Mouse (Mus musculus) MEL (cell line): ENCODE measurements around the gene Xpnpep2. TPM values are rescaled to one million over a fixed set of nuclear protein-coding genes. Genes with fewer than 3 reads are reported as not detected.

Experiments used
- DNase-seq: peaks from one replicate; pipeline ENCODE4 v3.0.0; 2011; ENCODE audit warnings: low read depth, low spot score
- H3K27ac ChIP-seq: 2 replicates; pipeline ENCODE4 v1.5.1; 2012; ENCODE audit warnings: low read depth, mild to moderate bottlenecking, control low read depth, low read length, moderate library complexity; ENCODE audit not compliant: control insufficient read depth
- H3K27me3 ChIP-seq, 2 experiments: fragments of 150-350 bp in 1 of 2; sonication (generic) in 1 of 2; 2 replicates each; pipeline ENCODE4 v1.6.1; 2012; ENCODE audit warnings: low read length in 2 of 2, mild to moderate bottlenecking in 2 of 2, improper control_type of control experiment in 1 of 2, moderate library complexity in 1 of 2; ENCODE audit not compliant: insufficient read depth in 2 of 2, control insufficient read depth in 1 of 2
- H3K36me3 ChIP-seq, 2 experiments: 2 replicates each; pipeline ENCODE4 v1.6.1; 2012 to 2014; ENCODE audit warnings: low read length in 2 of 2, improper control_type of control experiment in 1 of 2, inconsistent platforms in 1 of 2, mild to moderate bottlenecking in 1 of 2; ENCODE audit not compliant: insufficient read depth in 2 of 2, control insufficient read depth in 1 of 2
- H3K4me1 ChIP-seq, 2 experiments: fragments of 150-350 bp in 1 of 2; sonication (generic) in 1 of 2; 2 replicates each; pipeline ENCODE4 v1.6.1; 2012; ENCODE audit warnings: low read length in 2 of 2, improper control_type of control experiment in 1 of 2, mild to moderate bottlenecking in 1 of 2; ENCODE audit not compliant: insufficient read depth in 2 of 2, control insufficient read depth in 1 of 2
- H3K4me3 ChIP-seq, 2 experiments: fragments of 150-350 bp in 1 of 2; sonication (generic) in 1 of 2; 2 replicates each; pipeline ENCODE4 v1.5.1; 2012; ENCODE audit warnings: low read depth in 2 of 2, low read length in 2 of 2, mild to moderate bottlenecking in 2 of 2, moderate library complexity in 2 of 2, control low read depth in 1 of 2, improper control_type of control experiment in 1 of 2; ENCODE audit not compliant: control insufficient read depth in 1 of 2, insufficient read depth in 1 of 2
- H3K79me2 ChIP-seq: 2 replicates; pipeline ENCODE4 v1.6.1; 2012; ENCODE audit warnings: mild to moderate bottlenecking, low read length, moderate library complexity; ENCODE audit not compliant: control insufficient read depth, poor library complexity, insufficient read depth
- H3K9ac ChIP-seq: 2 replicates; pipeline ENCODE4 v1.6.1; 2012; ENCODE audit warnings: low read depth, mild to moderate bottlenecking, control low read depth, low read length, moderate library complexity; ENCODE audit not compliant: control insufficient read depth, poor library complexity, severe bottlenecking
- H3K9me3 ChIP-seq: fragments of 150-350 bp; sonication (generic); replicated peaks from 2 replicates; pipeline ENCODE4 v1.6.1; 2012; ENCODE audit warnings: mild to moderate bottlenecking, low read length, improper control_type of control experiment, moderate library complexity; ENCODE audit not compliant: insufficient read depth
- CHD1 ChIP-seq: IDR thresholded peaks from 2 replicates; pipeline ENCODE4 v1.6.1; 2012; ENCODE audit warnings: low read depth, mild to moderate bottlenecking, inconsistent platforms, low read length, improper control_type of control experiment
- CHD2 ChIP-seq: IDR thresholded peaks from 2 replicates; pipeline ENCODE4 v1.6.1; 2011; ENCODE audit warnings: low read length, improper control_type of control experiment
- CTCF ChIP-seq, 3 experiments: IDR thresholded peaks in 2 of 3; conservative IDR thresholded peaks in 1 of 3; 2 replicates each; pipeline ENCODE4 v1.5.1; 2011 to 2012; ENCODE audit warnings: low read length in 3 of 3, low read depth in 2 of 3, mild to moderate bottlenecking in 2 of 3, improper control_type of control experiment in 1 of 3, inconsistent platforms in 1 of 3, mixed read lengths in 1 of 3, moderate library complexity in 1 of 3; ENCODE audit not compliant: control insufficient read depth in 1 of 3, insufficient read depth in 1 of 3, poor library complexity in 1 of 3, severe bottlenecking in 1 of 3
- E2F4 ChIP-seq: IDR thresholded peaks from 2 replicates; pipeline ENCODE4 v1.6.1; 2011; ENCODE audit warnings: low read depth, low read length, improper control_type of control experiment, borderline replicate concordance
- ELF1 ChIP-seq: IDR thresholded peaks from 2 replicates; pipeline ENCODE4 v1.6.1; 2014; ENCODE audit warnings: low read depth, mild to moderate bottlenecking, inconsistent platforms, low read length, improper control_type of control experiment, moderate library complexity
- EP300 ChIP-seq, 2 experiments: IDR thresholded peaks; 2 replicates each; pipeline ENCODE4 v1.6.1; 2011; ENCODE audit warnings: improper control_type of control experiment in 2 of 2, low read length in 2 of 2, low read depth in 1 of 2, mild to moderate bottlenecking in 1 of 2
- GABPA ChIP-seq: IDR thresholded peaks from 2 replicates; pipeline ENCODE4 v1.6.1; 2012; ENCODE audit warnings: low read depth, mild to moderate bottlenecking, inconsistent platforms, low read length, improper control_type of control experiment, moderate library complexity
- GATA1 ChIP-seq: IDR thresholded peaks from 2 replicates; pipeline ENCODE4 v1.6.1; 2011; ENCODE audit warnings: low read depth, low read length, improper control_type of control experiment
- JUND ChIP-seq: IDR thresholded peaks from 2 replicates; pipeline ENCODE4 v1.6.1; 2011; ENCODE audit warnings: low read depth, mild to moderate bottlenecking, improper control_type of control experiment, low read length
- KAT2A ChIP-seq: conservative IDR thresholded peaks from 2 replicates; pipeline ENCODE4 v1.6.1; 2012; ENCODE audit warnings: low read depth, low read length, improper control_type of control experiment, inconsistent platforms
- MAZ ChIP-seq: IDR thresholded peaks from 2 replicates; pipeline ENCODE4 v1.6.1; 2012; ENCODE audit warnings: low read depth, mild to moderate bottlenecking, inconsistent platforms, low read length, improper control_type of control experiment
- MEF2A ChIP-seq: IDR thresholded peaks from 2 replicates; pipeline ENCODE4 v1.6.1; 2014; ENCODE audit warnings: low read depth, mild to moderate bottlenecking, inconsistent platforms, low read length, improper control_type of control experiment; ENCODE audit not compliant: poor library complexity, insufficient replicate concordance, severe bottlenecking; ENCODE audit errors: extremely low read depth
- MXI1 ChIP-seq: IDR thresholded peaks from 2 replicates; pipeline ENCODE4 v1.6.1; 2011; ENCODE audit warnings: mild to moderate bottlenecking, low read depth, low read length, improper control_type of control experiment
- NRF1 ChIP-seq: IDR thresholded peaks from 2 replicates; pipeline ENCODE4 v1.6.1; 2014; ENCODE audit warnings: low read depth, mild to moderate bottlenecking, inconsistent platforms, low read length, improper control_type of control experiment, moderate library complexity; ENCODE audit not compliant: poor library complexity, insufficient read depth, severe bottlenecking
- RAD21 ChIP-seq: IDR thresholded peaks from 2 replicates; pipeline ENCODE4 v1.6.1; 2011; ENCODE audit warnings: mild to moderate bottlenecking, low read depth, low read length, improper control_type of control experiment
- RCOR1 ChIP-seq: IDR thresholded peaks from 2 replicates; pipeline ENCODE4 v1.6.1; 2012; ENCODE audit warnings: low read depth, mild to moderate bottlenecking, inconsistent platforms, low read length, improper control_type of control experiment
- SIN3A ChIP-seq: IDR thresholded peaks from 2 replicates; pipeline ENCODE4 v1.6.1; 2012; ENCODE audit warnings: low read length, improper control_type of control experiment, inconsistent platforms
- SMC3 ChIP-seq: IDR thresholded peaks from 2 replicates; pipeline ENCODE4 v1.6.1; 2011; ENCODE audit warnings: low read depth, low read length, improper control_type of control experiment
- TCF12 ChIP-seq: IDR thresholded peaks from 2 replicates; pipeline ENCODE4 v1.6.1; 2014; ENCODE audit warnings: low read depth, mild to moderate bottlenecking, inconsistent platforms, low read length, improper control_type of control experiment, moderate library complexity
- UBTF ChIP-seq: IDR thresholded peaks from 2 replicates; pipeline ENCODE4 v1.6.1; 2012; ENCODE audit warnings: low read depth, mild to moderate bottlenecking, inconsistent platforms, low read length, improper control_type of control experiment, moderate library complexity, borderline replicate concordance; ENCODE audit not compliant: insufficient read depth
- USF1 ChIP-seq: IDR thresholded peaks from 2 replicates; pipeline ENCODE4 v1.6.1; 2014; ENCODE audit warnings: low read depth, mild to moderate bottlenecking, inconsistent platforms, low read length, improper control_type of control experiment, moderate library complexity
- ZC3H11A ChIP-seq: IDR thresholded peaks from 2 replicates; pipeline ENCODE4 v1.6.1; 2012; ENCODE audit warnings: low read depth, mild to moderate bottlenecking, inconsistent platforms, low read length, improper control_type of control experiment
- ZKSCAN1 ChIP-seq: IDR thresholded peaks from 2 replicates; pipeline ENCODE4 v1.6.1; 2012; ENCODE audit warnings: low read depth, mild to moderate bottlenecking, inconsistent platforms, low read length, improper control_type of control experiment, moderate library complexity
- polyA plus RNA-seq, 2 experiments: library from polyadenylated mRNA; stranded (reverse) in 1 of 2; unstranded in 1 of 2; fragments of >175 nt in 1 of 2; fragments of >200 nt in 1 of 2; gene quantifications; 2 replicates each; pipeline versions ENCODE4 v1.2.1 to v1.2.4; 2012; ENCODE audit warnings: low replicate concordance in 2 of 2, low read depth in 1 of 2; ENCODE audit not compliant: insufficient read length in 2 of 2, insufficient read depth in 1 of 2, missing spikeins in 1 of 2
- total RNA-seq: library from RNA; depleted of rRNA; stranded (reverse); fragments of 300-350 nt; gene quantifications from 2 replicates; pipeline ENCODE4 v1.2.3, GENCODE M21; 2012

The Xpnpep2 gene
- total and polyA plus RNA-seq, 3 experiments = 0.31 to 1.9 TPM; not detected in 1

- Histone ChIP-seq H3K79me2 (no peaks in the 10 kb centered on the region), H3K4me1 (peaks cover 6 to 17% of the 10 kb centered on the region in 2 experiments), H3K9me3 (no peaks in the 10 kb centered on the region), H3K27ac (peak overlapping the region; percentile 55), H3K4me3 (peak overlapping the region; percentile 51 to 55), H3K9ac (peak overlapping the region; percentile 37), H3K27me3 (no peaks in the 10 kb centered on the region), H3K36me3 (peaks cover 0 to 8% of the 10 kb centered on the region in 2 experiments; a peak in 2 of 4 replicates)
- peak; percentile 77 for DNase-seq
- TF ChIP-seq ZC3H11A = no peak
- TF ChIP-seq NRF1 = no peak
- TF ChIP-seq CTCF (IDR thresholded peaks at IDR 0.05 in 2 of 3, conservative IDR thresholded peaks at IDR 0.05 in 1 of 3; ENCODE audit: control insufficient read depth in 1 of 3, insufficient read depth in 1 of 3, low read depth in 2 of 3, low read length in 3 of 3, poor library complexity in 1 of 3, severe bottlenecking in 1 of 3) = peak; percentile 62 to 73 (median 64)
- TF ChIP-seq MEF2A = no peak
- no peak for TF ChIP-seq GABPA
- TF ChIP-seq TCF12 = peak; percentile 26; the same call in 1 of the 2 replicates
- no peak for TF ChIP-seq ZKSCAN1
- TF ChIP-seq E2F4 = no peak
- no peak for TF ChIP-seq MAZ
- TF ChIP-seq CHD2 = no peak
- no peak for TF ChIP-seq KAT2A
- peak; percentile 31; the same call in 1 of the 2 replicates for TF ChIP-seq MXI1
- TF ChIP-seq RAD21 = peak; percentile 48
- TF ChIP-seq ELF1 = no peak
- TF ChIP-seq SMC3 = peak; percentile 49
- no peak for TF ChIP-seq UBTF
- no peak for TF ChIP-seq USF1
- no peak for TF ChIP-seq CHD1
- peak; percentile 11; the same call in 1 of the 2 replicates for TF ChIP-seq RCOR1
- no peak for TF ChIP-seq JUND
- TF ChIP-seq GATA1 = peak; percentile 26
- TF ChIP-seq SIN3A = 0 out of 2 replicates have a peak, but pooled peaks have one; percentile 20
- TF ChIP-seq EP300 (IDR thresholded peaks at IDR 0.05; ENCODE audit: low read depth in 1 of 2, low read length in 2 of 2) = peak; percentile 16 to 53; a peak in 1 of 4 replicates
Measured at GRCm38 (mm10) chrX:48124132-48125071, 15.9 kb downstream of the Xpnpep2 start.
